Mouse (Mus musculus) stomach, postnatal 0 days (tissue): ENCODE results near the gene Gm9745.

Experiments used
- CTCF ChIP-seq: IDR thresholded peaks from 2 replicates; pipeline ENCODE4 v1.5.1; 2016; ENCODE audit warnings: antibody characterized with exemption, low read depth, mild to moderate bottlenecking, moderate library complexity
- EP300 ChIP-seq: optimal IDR thresholded peaks from 2 replicates; pipeline ENCODE3; 2016; ENCODE audit warnings: antibody characterized with exemption

DNA sequence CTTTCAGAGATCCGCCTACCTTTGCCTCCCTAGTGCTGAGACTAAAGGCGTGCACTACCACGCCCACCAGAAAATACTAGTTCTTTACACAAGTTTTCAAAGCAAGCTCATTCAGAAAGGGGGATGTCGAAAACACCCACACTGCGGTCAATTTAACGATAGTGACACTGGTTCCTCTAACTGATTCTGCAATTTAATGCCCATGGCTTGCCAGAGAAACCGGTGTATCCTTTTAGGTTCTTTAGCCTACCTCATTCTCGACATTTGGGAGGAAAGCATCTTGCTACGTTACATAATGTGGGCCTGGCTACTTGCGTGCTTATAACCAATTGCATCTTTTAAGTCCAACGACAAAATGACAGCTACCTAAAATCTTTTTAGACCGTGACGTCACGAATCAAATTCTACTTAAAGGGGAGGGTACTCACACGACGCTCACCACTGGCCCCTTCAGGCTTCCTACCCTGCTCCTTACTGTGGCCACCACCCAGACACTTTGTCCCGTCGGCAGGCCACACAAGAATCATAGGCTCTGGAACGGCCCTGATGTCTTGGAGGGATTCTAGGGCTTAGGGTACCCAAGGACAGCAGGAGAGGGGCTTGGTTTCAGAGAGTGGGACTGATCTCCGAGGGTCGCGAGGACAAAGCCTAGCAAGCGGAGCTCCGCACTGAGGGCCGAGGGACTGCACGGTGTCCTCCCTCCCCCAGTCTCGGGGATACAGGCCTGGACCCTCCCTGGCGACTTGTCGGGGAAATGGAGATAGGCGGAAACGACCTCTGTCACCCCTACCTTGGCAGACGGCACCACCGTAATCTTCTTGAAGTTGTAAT lies 47.3 kb upstream of the Gm9745 start:
- TF ChIP-seq EP300, result no peak
- TF ChIP-seq CTCF, result no peak
